Mouse (Mus musculus) MEL (cell line): ENCODE measurements around the gene Thrsp. TPM values are rescaled to one million over a fixed set of nuclear protein-coding genes. Genes with fewer than 3 reads are reported as not detected.

Experiments
- DNase-seq: peaks from one replicate; pipeline ENCODE4 v3.0.0; 2011; ENCODE audit warnings: low read depth, low spot score
- H3K27ac ChIP-seq: 2 replicates; pipeline ENCODE4 v1.5.1; 2012; ENCODE audit warnings: low read depth, mild to moderate bottlenecking, control low read depth, low read length, moderate library complexity; ENCODE audit not compliant: control insufficient read depth
- H3K27me3 ChIP-seq, 2 experiments: fragments of 150-350 bp in 1 of 2; sonication (generic) in 1 of 2; 2 replicates each; pipeline ENCODE4 v1.6.1; 2012; ENCODE audit warnings: low read length in 2 of 2, mild to moderate bottlenecking in 2 of 2, improper control_type of control experiment in 1 of 2, moderate library complexity in 1 of 2; ENCODE audit not compliant: insufficient read depth in 2 of 2, control insufficient read depth in 1 of 2
- H3K36me3 ChIP-seq, 2 experiments: 2 replicates each; pipeline ENCODE4 v1.6.1; 2012 to 2014; ENCODE audit warnings: low read length in 2 of 2, improper control_type of control experiment in 1 of 2, inconsistent platforms in 1 of 2, mild to moderate bottlenecking in 1 of 2; ENCODE audit not compliant: insufficient read depth in 2 of 2, control insufficient read depth in 1 of 2
- H3K4me1 ChIP-seq, 2 experiments: fragments of 150-350 bp in 1 of 2; sonication (generic) in 1 of 2; 2 replicates each; pipeline ENCODE4 v1.6.1; 2012; ENCODE audit warnings: low read length in 2 of 2, improper control_type of control experiment in 1 of 2, mild to moderate bottlenecking in 1 of 2; ENCODE audit not compliant: insufficient read depth in 2 of 2, control insufficient read depth in 1 of 2
- H3K4me3 ChIP-seq, 2 experiments: fragments of 150-350 bp in 1 of 2; sonication (generic) in 1 of 2; 2 replicates each; pipeline ENCODE4 v1.5.1; 2012; ENCODE audit warnings: low read depth in 2 of 2, low read length in 2 of 2, mild to moderate bottlenecking in 2 of 2, moderate library complexity in 2 of 2, control low read depth in 1 of 2, improper control_type of control experiment in 1 of 2; ENCODE audit not compliant: control insufficient read depth in 1 of 2, insufficient read depth in 1 of 2
- H3K79me2 ChIP-seq: 2 replicates; pipeline ENCODE4 v1.6.1; 2012; ENCODE audit warnings: mild to moderate bottlenecking, low read length, moderate library complexity; ENCODE audit not compliant: control insufficient read depth, poor library complexity, insufficient read depth
- H3K9ac ChIP-seq: 2 replicates; pipeline ENCODE4 v1.6.1; 2012; ENCODE audit warnings: low read depth, mild to moderate bottlenecking, control low read depth, low read length, moderate library complexity; ENCODE audit not compliant: control insufficient read depth, poor library complexity, severe bottlenecking
- H3K9me3 ChIP-seq: fragments of 150-350 bp; sonication (generic); replicated peaks from 2 replicates; pipeline ENCODE4 v1.6.1; 2012; ENCODE audit warnings: mild to moderate bottlenecking, low read length, improper control_type of control experiment, moderate library complexity; ENCODE audit not compliant: insufficient read depth
- BHLHE40 ChIP-seq: IDR thresholded peaks from 2 replicates; pipeline ENCODE4 v1.6.1; 2012; ENCODE audit warnings: low read depth, mild to moderate bottlenecking, inconsistent platforms, low read length, improper control_type of control experiment, borderline replicate concordance
- CHD1 ChIP-seq: IDR thresholded peaks from 2 replicates; pipeline ENCODE4 v1.6.1; 2012; ENCODE audit warnings: low read depth, mild to moderate bottlenecking, inconsistent platforms, low read length, improper control_type of control experiment
- E2F4 ChIP-seq: IDR thresholded peaks from 2 replicates; pipeline ENCODE4 v1.6.1; 2011; ENCODE audit warnings: low read depth, low read length, improper control_type of control experiment, borderline replicate concordance
- ETS1 ChIP-seq: IDR thresholded peaks from 2 replicates; pipeline ENCODE4 v1.6.1; 2012; ENCODE audit warnings: low read depth, mild to moderate bottlenecking, inconsistent platforms, low read length, improper control_type of control experiment, moderate library complexity
- GATA1 ChIP-seq: IDR thresholded peaks from 2 replicates; pipeline ENCODE4 v1.6.1; 2011; ENCODE audit warnings: low read depth, low read length, improper control_type of control experiment
- MAZ ChIP-seq: IDR thresholded peaks from 2 replicates; pipeline ENCODE4 v1.6.1; 2012; ENCODE audit warnings: low read depth, mild to moderate bottlenecking, inconsistent platforms, low read length, improper control_type of control experiment
- MEF2A ChIP-seq: IDR thresholded peaks from 2 replicates; pipeline ENCODE4 v1.6.1; 2014; ENCODE audit warnings: low read depth, mild to moderate bottlenecking, inconsistent platforms, low read length, improper control_type of control experiment; ENCODE audit not compliant: poor library complexity, insufficient replicate concordance, severe bottlenecking; ENCODE audit errors: extremely low read depth
- MXI1 ChIP-seq: IDR thresholded peaks from 2 replicates; pipeline ENCODE4 v1.6.1; 2011; ENCODE audit warnings: mild to moderate bottlenecking, low read depth, low read length, improper control_type of control experiment
- MYB ChIP-seq: IDR thresholded peaks from 2 replicates; pipeline ENCODE4 v1.6.1; 2011; ENCODE audit warnings: mild to moderate bottlenecking, low read depth, low read length, improper control_type of control experiment
- NRF1 ChIP-seq: IDR thresholded peaks from 2 replicates; pipeline ENCODE4 v1.6.1; 2014; ENCODE audit warnings: low read depth, mild to moderate bottlenecking, inconsistent platforms, low read length, improper control_type of control experiment, moderate library complexity; ENCODE audit not compliant: poor library complexity, insufficient read depth, severe bottlenecking
- POLR2A ChIP-seq, 2 experiments: IDR thresholded peaks; 2 replicates each; pipeline ENCODE4 v1.6.1; 2011 to 2012; ENCODE audit warnings: low read length in 2 of 2, mild to moderate bottlenecking in 2 of 2, control low read depth in 1 of 2, improper control_type of control experiment in 1 of 2, low read depth in 1 of 2, moderate library complexity in 1 of 2; ENCODE audit not compliant: control insufficient read depth in 1 of 2, insufficient read depth in 1 of 2, poor library complexity in 1 of 2
- POLR2AphosphoS2 ChIP-seq: IDR thresholded peaks from 2 replicates; pipeline ENCODE4 v1.6.1; 2011; ENCODE audit warnings: low read length, improper control_type of control experiment
- RAD21 ChIP-seq: IDR thresholded peaks from 2 replicates; pipeline ENCODE4 v1.6.1; 2011; ENCODE audit warnings: mild to moderate bottlenecking, low read depth, low read length, improper control_type of control experiment
- TAL1 ChIP-seq: IDR thresholded peaks from 2 replicates; pipeline ENCODE4 v1.6.1; 2012; ENCODE audit warnings: mild to moderate bottlenecking, inconsistent platforms, low read length, moderate library complexity, mixed read lengths
- TBP ChIP-seq: IDR thresholded peaks from 2 replicates; pipeline ENCODE4 v1.8.0; 2011; ENCODE audit warnings: low read depth, low read length, improper control_type of control experiment
- TCF12 ChIP-seq: IDR thresholded peaks from 2 replicates; pipeline ENCODE4 v1.6.1; 2014; ENCODE audit warnings: low read depth, mild to moderate bottlenecking, inconsistent platforms, low read length, improper control_type of control experiment, moderate library complexity
- USF1 ChIP-seq: IDR thresholded peaks from 2 replicates; pipeline ENCODE4 v1.6.1; 2014; ENCODE audit warnings: low read depth, mild to moderate bottlenecking, inconsistent platforms, low read length, improper control_type of control experiment, moderate library complexity
- USF2 ChIP-seq, 2 experiments: IDR thresholded peaks; 2 replicates each; pipeline ENCODE4 v1.6.1; 2011 to 2012; ENCODE audit warnings: improper control_type of control experiment in 2 of 2, low read length in 2 of 2, borderline replicate concordance in 1 of 2, inconsistent platforms in 1 of 2, low read depth in 1 of 2, mild to moderate bottlenecking in 1 of 2; ENCODE audit not compliant: insufficient read depth in 1 of 2
- ZC3H11A ChIP-seq: IDR thresholded peaks from 2 replicates; pipeline ENCODE4 v1.6.1; 2012; ENCODE audit warnings: low read depth, mild to moderate bottlenecking, inconsistent platforms, low read length, improper control_type of control experiment
- ZNF384 ChIP-seq: IDR thresholded peaks from 2 replicates; pipeline ENCODE4 v1.6.1; 2012; ENCODE audit warnings: low read depth, mild to moderate bottlenecking, inconsistent platforms, low read length, improper control_type of control experiment
- polyA plus RNA-seq, 2 experiments: library from polyadenylated mRNA; stranded (reverse) in 1 of 2; unstranded in 1 of 2; fragments of >175 nt in 1 of 2; fragments of >200 nt in 1 of 2; gene quantifications; 2 replicates each; pipeline versions ENCODE4 v1.2.1 to v1.2.4; 2012; ENCODE audit warnings: low replicate concordance in 2 of 2, low read depth in 1 of 2; ENCODE audit not compliant: insufficient read length in 2 of 2, insufficient read depth in 1 of 2, missing spikeins in 1 of 2
- total RNA-seq: library from RNA; depleted of rRNA; stranded (reverse); fragments of 300-350 nt; gene quantifications from 2 replicates; pipeline ENCODE4 v1.2.3, GENCODE M21; 2012

Thrsp gene
- total and polyA plus RNA-seq, 3 experiments = 0.06 TPM; not detected in 2

DNA sequence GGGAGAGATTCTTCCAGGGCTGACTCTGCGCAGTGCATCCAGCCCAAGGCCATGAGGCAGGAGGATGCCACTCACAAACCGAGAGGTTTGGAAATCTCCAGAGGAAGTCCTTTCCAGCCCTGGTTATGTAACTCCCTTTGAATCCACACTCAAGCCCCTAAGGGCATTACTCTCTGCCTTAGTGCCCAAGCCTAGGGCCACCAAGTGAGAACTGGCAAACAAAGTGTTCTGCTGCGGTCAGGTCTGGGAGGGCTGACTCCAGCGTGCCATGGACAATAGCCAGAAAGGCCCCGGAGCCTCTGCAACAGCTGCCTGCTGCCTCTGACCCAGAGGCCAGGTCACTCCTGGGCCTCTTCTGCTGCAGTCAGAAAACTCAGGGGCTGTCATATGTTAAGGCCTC lies 1.2 kb upstream of the Thrsp start:
- TF ChIP-seq MAZ (no peak), CHD1 (no peak)
- peaks cover 0 to 4% of the 10 kb centered on the region in 2 experiments; a peak in 1 of 4 replicates for H3K4me1 ChIP-seq
- DNase-seq = no peak
- H3K36me3 ChIP-seq = no peaks in the 10 kb centered on the region; a peak in 1 of 4 replicates
- no peaks in the 10 kb centered on the region for H3K79me2 ChIP-seq
- no peak overlapping the region for H3K27ac ChIP-seq
- no peak overlapping the region for H3K4me3 ChIP-seq
- H3K9ac ChIP-seq = no peak overlapping the region
- H3K9me3 ChIP-seq = no peaks in the 10 kb centered on the region
- peaks cover 0 to 2% of the 10 kb centered on the region in 2 experiments; a peak in 1 of 4 replicates for H3K27me3 ChIP-seq

- no peaks in the 10 kb centered on the region for H3K9me3 ChIP-seq
- no peak overlapping the region for H3K27ac ChIP-seq
- H3K27me3 ChIP-seq = no peaks in the 10 kb centered on the region
- peaks cover 0 to 5% of the 10 kb centered on the region in 2 experiments; a peak in 1 of 4 replicates for H3K4me1 ChIP-seq
- H3K4me3 ChIP-seq = no peak overlapping the region
- TF ChIP-seq USF2 (IDR thresholded peaks at IDR 0.05; ENCODE audit: borderline replicate concordance in 1 of 2, insufficient read depth in 1 of 2, low read depth in 1 of 2, low read length in 2 of 2) = no peak
- TF ChIP-seq E2F4 = no peak
- TF ChIP-seq ZC3H11A = no peak
- no peak for TF ChIP-seq ZNF384
- no peak for TF ChIP-seq MXI1
- no peak for TF ChIP-seq GATA1
- no peak for TF ChIP-seq TAL1
- TF ChIP-seq MYB = no peak
- no peaks in the 10 kb centered on the region for H3K79me2 ChIP-seq
- no peak overlapping the region for H3K9ac ChIP-seq
- no peak for DNase-seq
- no peaks in the 10 kb centered on the region; a peak in 1 of 4 replicates for H3K36me3 ChIP-seq
These were observed 1.1 kb downstream of the Thrsp start for GRCm38 (mm10) chr7:97416473-97416872.

GRCm38 (mm10) chr7:97414915-97415687 lies 2.4 kb downstream of the Thrsp start:
- no peak overlapping the region for H3K9ac ChIP-seq
- H3K79me2 ChIP-seq = no peaks in the 10 kb centered on the region
- peaks cover 0 to 5% of the 10 kb centered on the region in 2 experiments; a peak in 1 of 4 replicates for H3K4me1 ChIP-seq
- TF ChIP-seq TAL1 = no peak
- TF ChIP-seq ETS1 = no peak
- no peak for TF ChIP-seq ZC3H11A
- TF ChIP-seq POLR2A (IDR thresholded peaks at IDR 0.05; ENCODE audit: control insufficient read depth in 1 of 2, insufficient read depth in 1 of 2, low read depth in 1 of 2, low read length in 2 of 2, poor library complexity in 1 of 2) = no peak
- no peak for TF ChIP-seq CHD1
- no peak for TF ChIP-seq TBP
- TF ChIP-seq RAD21 = no peak
- TF ChIP-seq BHLHE40 = no peak
- no peak for TF ChIP-seq NRF1
- no peak for TF ChIP-seq MYB
- TF ChIP-seq POLR2AphosphoS2 = no peak
- no peak for TF ChIP-seq USF1
- no peak for TF ChIP-seq GATA1
- TF ChIP-seq MEF2A = no peak
- TF ChIP-seq TCF12 = no peak
- H3K36me3 ChIP-seq = no peaks in the 10 kb centered on the region; a peak in 1 of 4 replicates
- no peak for DNase-seq
- no peak overlapping the region for H3K4me3 ChIP-seq
- no peaks in the 10 kb centered on the region for H3K27me3 ChIP-seq
- H3K9me3 ChIP-seq = no peaks in the 10 kb centered on the region
- no peak overlapping the region for H3K27ac ChIP-seq
